Mouse (Mus musculus) megakaryocyte, embryonic 14.5 days (primary cell): ENCODE measurements around the gene Gm21962.

Experiments
- FLI1 ChIP-seq: IDR thresholded peaks from 2 replicates; pipeline ENCODE4 v1.6.1; 2012; ENCODE audit warnings: low read length, inconsistent platforms, mixed read lengths
- GATA1 ChIP-seq: IDR thresholded peaks from 3 replicates; pipeline ENCODE4 v1.6.1; 2012; ENCODE audit warnings: mixed read lengths, low read length, inconsistent platforms, borderline replicate concordance

- TF ChIP-seq GATA1 (no peak), FLI1 (no peak)
These were observed 48.3 kb upstream of the Gm21962 start for GRCm38 (mm10) chr3:137622895-137623580.
